Mouse (Mus musculus): ENCODE measurements around the gene Hsp90ab1. TPM values are rescaled to one million over a fixed set of nuclear protein-coding genes. Genes with fewer than 3 reads are reported as not detected.

The Hsp90ab1 gene
- total and polyA plus RNA-seq, 3 experiments: 464 to 1,319 (median 1,183) TPM

GRCm38 (mm10) chr17:45551816-45552451 lies 21.1 kb downstream of the Hsp90ab1 start:
- Histone ChIP-seq H3K9ac (ENCODE audit: low read depth, low read length) (no peak overlapping the region), H3K79me2 (replicated peaks; ENCODE audit: control insufficient read depth, insufficient read depth, low read length) (no peaks in the 10 kb centered on the region), H3K4me3 (no peak overlapping the region), H3K27me3 (ENCODE audit: control insufficient read depth, insufficient read depth, low read length) (peaks cover 9% of the 10 kb centered on the region), H3K36me3 (ENCODE audit: control insufficient read depth, insufficient read depth, low read length) (no peaks in the 10 kb centered on the region), H3K4me1 (ENCODE audit: control insufficient read depth, insufficient read depth, low read length) (peaks cover 3% of the 10 kb centered on the region; the same call in 1 of the 2 replicates), H3K27ac (no peak overlapping the region)
- TF ChIP-seq POLR2A (IDR thresholded peaks at IDR 0.05; ENCODE audit: insufficient read depth, low read depth, low read length) (no peak), EP300 (IDR thresholded peaks at IDR 0.05; ENCODE audit: insufficient read depth, low read depth, low read length) (peak; percentile 84), CTCF (IDR thresholded peaks at IDR 0.05) (peak; percentile 96)
- WGBS: 6% methylated on average over 8 of the region's 8 CpGs
- DNase-seq: peak; percentile 74 to 83
- intact Hi-C loops (cut with DNase I): loop anchor here (1.0 kb wide), 2 partner anchors 36 to 74 kb away; no protein-coding TSS in a partner anchor

- Histone ChIP-seq H3K27me3 (ENCODE audit: control insufficient read depth, insufficient read depth, low read length) (peaks cover 13% of the 10 kb centered on the region), H3K27ac (no peak overlapping the region), H3K9ac (ENCODE audit: low read depth, low read length) (no peak overlapping the region), H3K4me1 (ENCODE audit: control insufficient read depth, insufficient read depth, low read length) (peaks cover 2% of the 10 kb centered on the region; the same call in 1 of the 2 replicates), H3K4me3 (no peak overlapping the region), H3K79me2 (replicated peaks; ENCODE audit: control insufficient read depth, insufficient read depth, low read length) (no peaks in the 10 kb centered on the region), H3K36me3 (ENCODE audit: control insufficient read depth, insufficient read depth, low read length) (no peaks in the 10 kb centered on the region)
- TF ChIP-seq CTCF (IDR thresholded peaks at IDR 0.05): no peak
- TF ChIP-seq EP300 (IDR thresholded peaks at IDR 0.05; ENCODE audit: insufficient read depth, low read depth, low read length): no peak
- TF ChIP-seq POLR2A (IDR thresholded peaks at IDR 0.05; ENCODE audit: insufficient read depth, low read depth, low read length): no peak
- no peak for DNase-seq
- WGBS: 51% methylated on average over 7 of the region's 7 CpGs
- intact Hi-C loops (cut with DNase I): no loop called here
Observed at GRCm38 (mm10) chr17:45551249-45551796, 21.7 kb downstream of the Hsp90ab1 start.

DNA sequence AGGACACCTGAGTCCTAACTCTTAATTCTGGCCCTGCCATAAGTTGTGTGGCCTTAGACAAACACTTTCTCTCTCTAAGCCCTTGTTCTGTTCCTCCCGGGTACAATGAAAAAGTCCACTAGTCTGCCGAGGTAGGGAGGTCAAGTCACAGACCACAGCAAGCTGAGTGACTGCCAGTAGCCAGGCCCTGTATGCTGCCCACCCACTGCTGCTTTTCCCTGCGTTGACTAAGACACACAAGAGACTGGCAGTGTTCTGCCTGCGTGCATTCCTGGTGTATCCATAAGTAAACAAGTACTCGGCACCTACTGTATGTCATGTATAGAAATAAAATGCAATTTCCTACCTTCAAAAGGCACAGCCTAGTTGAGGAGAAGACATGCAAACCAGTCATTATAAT lies 22.8 kb downstream of the Hsp90ab1 start:
- intact Hi-C loops (cut with DNase I): no loop called here
- H3K4me1 ChIP-seq (ENCODE audit: control insufficient read depth, insufficient read depth, low read length): peaks cover 2% of the 10 kb centered on the region; the same call in 1 of the 2 replicates
- no peak overlapping the region for H3K9ac ChIP-seq (ENCODE audit: low read depth, low read length)
- H3K27me3 ChIP-seq (ENCODE audit: control insufficient read depth, insufficient read depth, low read length): peaks cover 19% of the 10 kb centered on the region
- H3K79me2 ChIP-seq (replicated peaks; ENCODE audit: control insufficient read depth, insufficient read depth, low read length): no peaks in the 10 kb centered on the region
- no peaks in the 10 kb centered on the region for H3K36me3 ChIP-seq (ENCODE audit: control insufficient read depth, insufficient read depth, low read length)
- H3K27ac ChIP-seq: no peak overlapping the region
- no peak for DNase-seq
- WGBS: 42% methylated on average over 5 of the region's 5 CpGs
- no peak overlapping the region for H3K4me3 ChIP-seq
- TF ChIP-seq EP300 (IDR thresholded peaks at IDR 0.05; ENCODE audit: insufficient read depth, low read depth, low read length): no peak

DNA sequence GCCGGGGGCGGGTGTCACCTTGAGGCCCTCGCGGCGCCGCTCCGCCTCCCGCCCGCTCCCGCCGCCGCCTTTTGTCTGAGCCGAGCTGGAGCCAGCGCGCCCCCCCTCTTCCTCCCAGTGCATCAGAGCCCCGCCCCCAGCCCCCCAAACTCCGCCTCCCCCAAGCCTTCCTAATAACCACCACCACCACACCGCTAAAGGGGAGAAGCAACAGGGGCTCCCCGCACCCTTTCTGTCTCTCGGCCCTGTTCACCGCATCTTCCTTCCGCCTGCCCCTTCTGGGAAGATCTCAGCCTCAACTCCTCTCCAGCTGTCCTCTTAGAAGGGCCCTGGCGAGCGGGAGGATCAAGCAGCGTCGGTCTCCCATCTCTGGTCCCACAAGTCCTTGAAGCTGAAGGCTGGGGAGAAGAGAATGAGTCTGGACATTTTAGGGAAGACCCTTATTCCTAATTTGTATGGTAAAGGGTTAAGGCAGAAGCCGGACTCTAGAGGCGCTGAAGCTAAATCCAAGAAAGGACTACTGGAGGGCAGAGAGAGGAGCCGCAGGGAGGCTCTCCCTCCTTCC lies 23.4 kb downstream of the Hsp90ab1 start, which contains the start of gene Tmem151b:
TSS of gene Tmem151b (minus strand) at position 61 of the 565 bp plus-strand sequence.
- WGBS: 2% methylated on average over 28 of the region's 29 CpGs
- intact Hi-C loops (cut with DNase I): no loop called here
- H3K79me2 ChIP-seq (replicated peaks; ENCODE audit: control insufficient read depth, insufficient read depth, low read length): no peaks in the 10 kb centered on the region

GRCm38 (mm10) chr17:45548541-45549512 lies 24.2 kb downstream of the Hsp90ab1 start:
- intact Hi-C loops (cut with DNase I): no loop called here
- Histone ChIP-seq H3K36me3 (ENCODE audit: control insufficient read depth, insufficient read depth, low read length) (no peaks in the 10 kb centered on the region), H3K27me3 (ENCODE audit: control insufficient read depth, insufficient read depth, low read length) (peaks cover 27% of the 10 kb centered on the region), H3K27ac (no peak overlapping the region), H3K4me1 (ENCODE audit: control insufficient read depth, insufficient read depth, low read length) (peaks cover 2% of the 10 kb centered on the region; the same call in 1 of the 2 replicates), H3K9ac (ENCODE audit: low read depth, low read length) (peak overlapping the region; percentile 31; the same call in 1 of the 2 replicates), H3K79me2 (replicated peaks; ENCODE audit: control insufficient read depth, insufficient read depth, low read length) (no peaks in the 10 kb centered on the region), H3K4me3 (peak overlapping the region; percentile 46)
- 5% methylated on average over 52 of the region's 68 CpGs for WGBS
- TF ChIP-seq POLR2A (IDR thresholded peaks at IDR 0.05; ENCODE audit: insufficient read depth, low read depth, low read length) (no peak), CTCF (IDR thresholded peaks at IDR 0.05) (peak; percentile 26)
- DNase-seq: no peak

More for the DNA sequence above, 23.4 kb downstream of the Hsp90ab1 start, which contains the start of gene Tmem151b:
- no peak for DNase-seq
- Histone ChIP-seq H3K4me1 (ENCODE audit: control insufficient read depth, insufficient read depth, low read length) (peaks cover 2% of the 10 kb centered on the region; the same call in 1 of the 2 replicates), H3K27ac (no peak within 1 kb of the TSS), H3K36me3 (ENCODE audit: control insufficient read depth, insufficient read depth, low read length) (no peaks in the 10 kb centered on the region), H3K4me3 (peak within 1 kb of the TSS; percentile 46), H3K27me3 (ENCODE audit: control insufficient read depth, insufficient read depth, low read length) (peaks cover 24% of the 10 kb centered on the region), H3K9ac (ENCODE audit: low read depth, low read length) (peak within 1 kb of the TSS; percentile 31; the same call in 1 of the 2 replicates)
- TF ChIP-seq CTCF (IDR thresholded peaks at IDR 0.05) (no peak), EP300 (IDR thresholded peaks at IDR 0.05; ENCODE audit: insufficient read depth, low read depth, low read length) (no peak), POLR2A (IDR thresholded peaks at IDR 0.05; ENCODE audit: insufficient read depth, low read depth, low read length) (no peak)
